Mouse (Mus musculus) cerebellum, postnatal 4 days (tissue): ENCODE results near the gene Dusp5.

ENCODE experiments used
- DNase-seq, 2 experiments: peaks; one replicate each; pipeline ENCODE4 v3.0.0; 2022; ENCODE audit warnings: low spot score in 2 of 2, mixed read lengths in 1 of 2

The Dusp5 gene

DNA sequence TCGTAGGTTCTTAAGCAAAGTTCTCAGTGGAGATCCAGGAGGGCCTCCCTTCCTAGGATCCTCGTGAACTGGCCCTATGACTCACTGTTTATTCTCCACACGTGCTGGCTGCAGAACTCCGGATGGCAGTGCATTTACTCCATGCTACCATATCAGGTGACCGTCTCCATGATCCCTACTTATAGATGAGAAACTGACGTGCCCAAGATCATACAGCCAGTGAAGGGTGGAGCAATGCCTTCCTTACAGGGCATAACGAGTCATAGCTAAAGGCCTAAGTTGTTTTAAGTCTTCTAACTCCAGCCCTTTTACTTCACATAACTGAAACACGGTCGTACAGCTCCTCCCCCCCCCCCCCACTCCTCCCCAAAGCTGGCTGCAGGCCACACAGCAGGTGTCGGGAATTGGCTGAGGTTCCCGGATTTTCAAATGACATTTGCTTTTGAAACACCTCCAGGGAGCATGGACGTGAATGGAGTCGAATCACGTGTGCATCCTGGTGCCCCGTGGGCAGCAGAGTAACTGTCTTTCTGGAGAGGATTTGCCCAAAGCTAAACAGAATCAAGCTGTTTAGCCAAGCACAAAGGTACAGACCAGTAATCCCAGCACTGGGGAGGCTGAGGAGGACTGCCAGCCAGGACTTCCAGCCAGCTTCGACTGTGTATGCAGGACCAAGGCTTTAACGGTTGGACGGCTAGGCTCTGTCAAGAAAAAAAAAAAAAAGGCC lies 11.4 kb upstream of the Dusp5 start:
- peak in 1 of 2 experiments; percentile 41 for DNase-seq

GRCm38 (mm10) chr19:53519549-53519948 lies 9.4 kb upstream of the Dusp5 start:
- DNase-seq, result no peak

DNA sequence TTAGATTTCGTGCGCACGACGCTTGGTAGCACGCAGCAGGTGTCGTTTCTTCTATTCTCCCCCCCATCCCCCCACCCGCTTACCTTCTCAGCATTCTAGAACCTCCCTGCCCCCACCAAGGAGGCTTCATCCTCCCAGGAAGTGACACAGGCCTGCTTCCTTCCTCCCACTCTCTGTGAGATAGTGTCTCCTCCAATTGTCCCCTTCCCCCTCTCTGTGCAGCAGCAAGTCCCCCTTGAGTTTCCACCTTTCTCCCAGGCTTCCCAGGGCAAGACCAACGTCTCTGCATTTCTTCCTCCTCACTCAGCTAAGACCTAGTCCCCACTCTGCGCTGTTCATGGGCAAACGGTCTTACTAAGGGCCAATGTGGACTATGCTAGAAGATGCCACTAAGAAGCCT lies 8.9 kb upstream of the Dusp5 start:
- no peak for DNase-seq

DNA sequence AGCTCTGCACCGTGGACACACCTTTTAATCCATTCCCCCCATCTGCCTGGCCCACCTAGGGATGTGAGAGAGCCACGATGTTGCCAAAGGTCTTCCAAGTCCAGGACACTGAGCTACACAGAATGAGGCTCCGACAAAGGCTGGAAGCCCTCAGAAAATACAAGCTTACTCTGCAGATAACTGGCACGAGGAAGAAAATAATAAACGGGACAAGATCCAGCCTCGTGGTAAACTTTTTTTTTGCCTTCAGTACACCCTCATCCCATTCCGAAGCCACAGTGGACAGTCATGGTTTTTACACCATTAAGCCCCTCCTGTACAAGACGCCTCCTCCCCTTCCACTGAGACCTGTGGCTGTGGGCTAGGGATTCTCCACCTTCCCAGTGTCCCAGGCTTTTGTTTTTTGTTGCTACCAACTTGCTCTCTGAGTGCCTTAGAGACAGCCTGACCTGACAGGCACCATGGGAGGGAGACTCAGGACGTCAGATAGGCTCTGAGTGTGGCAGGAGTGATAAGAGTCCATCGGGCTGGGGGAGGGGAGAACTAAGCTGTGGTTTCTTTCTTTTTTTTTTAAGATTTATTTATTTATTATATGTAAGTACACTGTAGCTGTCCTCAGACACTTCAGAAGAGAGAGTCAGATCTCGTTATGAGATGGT lies 7.6 kb upstream of the Dusp5 start:
- no peak for DNase-seq

GRCm38 (mm10) chr19:53527480-53527879 lies 1.4 kb upstream of the Dusp5 start:
- DNase-seq, result no peak

DNA sequence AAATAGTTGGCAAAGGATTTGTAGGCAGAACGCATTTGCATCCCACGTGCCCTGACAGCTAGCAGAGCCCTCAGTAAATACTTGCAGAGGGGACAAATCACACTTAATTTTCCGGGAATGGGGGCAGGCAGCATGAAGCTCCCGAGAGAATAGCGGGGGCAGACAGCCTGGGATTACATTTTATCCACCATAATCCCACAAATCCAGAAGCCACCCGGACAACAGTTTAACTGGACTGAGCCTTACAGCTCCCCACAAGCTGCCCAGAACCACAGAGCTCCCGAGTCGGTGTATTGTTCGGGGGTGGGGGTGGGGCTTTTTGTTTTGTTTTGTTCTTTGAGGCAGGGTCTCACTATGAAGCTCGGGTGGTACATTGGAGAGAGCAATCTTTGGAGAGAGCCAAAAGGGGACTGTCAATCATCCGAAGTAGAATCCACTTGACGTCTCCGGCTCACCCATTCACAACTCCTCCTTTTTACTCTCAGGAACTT lies 733 bp upstream of the Dusp5 start:
- no peak for DNase-seq

GRCm38 (mm10) chr19:53529455-53529704 lies 471 bp downstream of the Dusp5 start:
- no peak for DNase-seq

- no peak for DNase-seq
Measured at GRCm38 (mm10) chr19:53529705-53530562, 1.0 kb downstream of the Dusp5 start.

DNA sequence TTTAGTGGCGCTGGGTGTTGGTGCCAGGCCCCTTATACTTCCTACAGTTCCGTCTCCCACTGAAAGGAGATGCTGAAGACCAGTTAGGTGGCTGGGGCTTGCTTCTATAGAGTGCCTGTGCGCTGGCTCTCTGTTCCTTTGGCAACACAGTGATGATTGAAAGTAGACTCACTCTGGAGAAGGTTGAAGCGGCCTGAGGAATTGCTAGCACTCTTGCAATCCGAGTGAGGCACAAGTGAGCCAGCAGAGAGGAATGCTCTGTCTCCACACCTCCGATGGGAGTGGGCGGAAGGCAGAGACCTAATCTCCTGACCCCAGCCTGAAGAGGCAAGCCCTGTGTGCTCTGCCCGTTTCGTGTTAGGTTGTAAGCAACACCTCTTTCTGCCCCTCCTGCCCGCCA lies 2.5 kb downstream of the Dusp5 start:
- no peak for DNase-seq

- DNase-seq, result no peak
Measured at GRCm38 (mm10) chr19:53532021-53532420, 3.1 kb downstream of the Dusp5 start.

DNA sequence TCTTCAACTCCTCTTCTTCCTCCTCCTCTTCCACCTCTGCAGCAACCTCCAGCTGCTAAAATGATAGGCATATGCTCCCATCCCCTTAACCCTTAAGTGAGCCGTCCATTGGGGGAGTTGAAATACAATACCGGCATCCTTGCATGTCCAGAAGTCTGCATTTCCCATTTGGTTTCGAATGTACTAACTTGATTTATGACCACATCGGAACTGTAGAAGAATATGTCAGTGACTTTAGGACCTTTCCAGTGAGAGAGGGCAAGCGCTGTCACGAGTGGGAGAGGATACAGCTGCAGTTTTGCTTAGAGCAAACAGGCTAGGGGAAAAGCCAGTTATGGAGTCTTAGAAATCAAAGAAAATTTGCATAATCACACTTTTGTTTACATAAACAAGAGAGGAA lies 3.8 kb downstream of the Dusp5 start:
- DNase-seq, result no peak

GRCm38 (mm10) chr19:53533236-53533635 lies 4.3 kb downstream of the Dusp5 start:
- DNase-seq, result no peak

DNA sequence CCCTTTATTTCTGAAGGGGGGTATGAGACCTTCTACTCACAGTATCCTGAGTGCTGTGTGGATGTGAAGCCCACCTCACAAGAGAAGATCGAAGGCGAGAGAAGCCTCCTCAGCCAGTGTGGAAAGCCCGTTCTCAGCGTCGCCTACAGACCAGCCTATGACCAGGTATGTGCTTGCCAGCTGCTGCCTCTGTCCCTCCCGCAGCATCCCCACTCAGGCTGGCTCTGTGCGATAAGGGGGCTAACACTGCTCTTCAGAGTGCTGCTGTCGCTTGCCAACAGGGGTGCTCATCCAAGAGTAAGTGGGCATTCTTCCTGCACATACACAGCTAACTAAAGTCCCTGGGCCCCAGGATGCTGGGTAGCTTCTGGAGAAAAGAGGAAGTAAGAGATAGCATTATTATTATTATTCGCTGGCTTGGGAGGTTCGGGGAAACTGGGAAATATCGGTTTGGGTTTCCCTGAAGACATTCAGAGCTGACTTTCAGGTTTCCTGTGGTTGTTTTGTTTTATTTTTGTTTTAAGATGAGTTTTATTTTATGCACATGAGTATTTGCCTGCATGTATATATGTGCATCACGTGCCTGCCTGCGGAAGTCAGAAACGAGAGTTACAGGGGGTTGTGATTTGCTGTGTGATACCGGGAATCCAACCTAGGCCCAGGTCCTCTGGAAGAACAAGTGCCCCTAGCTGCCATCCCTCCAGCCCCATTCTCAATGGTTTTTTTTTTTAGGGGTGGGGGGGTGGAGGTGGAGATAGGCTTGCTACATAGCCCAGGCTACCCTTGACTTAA lies 5.1 kb downstream of the Dusp5 start:
- no peak for DNase-seq

DNA sequence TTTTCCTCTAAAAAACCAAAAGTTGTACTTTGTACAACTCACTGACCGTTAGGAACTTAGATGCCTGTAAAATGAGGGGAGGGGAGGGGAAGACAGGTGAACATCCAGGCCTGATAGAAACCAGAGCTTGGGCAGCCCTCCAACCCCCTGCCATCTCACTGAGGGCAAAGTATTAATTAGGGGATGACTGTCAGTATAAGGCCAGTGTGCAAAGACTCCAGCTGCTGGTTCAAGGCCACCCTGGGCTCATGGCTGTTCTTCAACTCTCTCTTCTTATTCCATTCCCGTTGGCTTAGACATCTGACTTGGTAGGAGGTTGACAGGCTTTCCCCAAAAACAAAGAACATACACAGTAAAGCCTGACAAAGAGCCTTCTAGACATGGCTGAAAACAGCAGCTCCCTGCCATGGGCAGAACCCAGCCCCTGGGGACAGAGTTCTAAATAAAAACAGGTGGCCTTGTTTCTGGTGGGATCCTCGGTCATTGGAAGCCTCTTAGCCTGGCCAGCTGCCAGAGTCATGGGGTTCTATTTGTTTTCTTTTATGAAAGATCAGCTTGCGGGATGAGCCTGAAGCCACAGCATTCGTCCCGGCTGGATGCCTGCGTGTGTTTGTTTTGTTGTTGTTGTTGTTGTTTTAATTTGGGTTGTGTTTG lies 6.0 kb downstream of the Dusp5 start:
- DNase-seq, result no peak

DNA sequence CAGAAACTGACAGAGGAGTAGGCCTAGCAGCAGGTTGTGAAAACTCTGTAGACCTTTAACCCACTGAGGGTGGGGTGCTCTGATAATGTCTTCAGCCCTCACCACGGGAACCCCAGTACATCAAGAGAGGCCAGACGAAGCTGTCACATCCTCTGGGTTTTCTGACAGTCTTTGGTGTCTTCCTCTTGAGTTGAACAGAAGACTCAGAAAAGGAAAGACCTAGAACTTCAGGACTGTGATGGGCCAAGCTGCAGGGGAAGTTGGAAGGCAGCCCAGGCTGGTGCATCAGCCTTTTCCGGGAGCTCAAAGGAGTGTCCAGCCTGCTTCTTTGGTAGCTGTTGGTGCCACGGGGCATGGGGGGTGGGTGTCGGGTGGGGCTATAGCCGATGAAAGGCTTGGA lies 6.5 kb downstream of the Dusp5 start:
- no peak for DNase-seq

GRCm38 (mm10) chr19:53536251-53536650 lies 7.3 kb downstream of the Dusp5 start:
- no peak for DNase-seq

GRCm38 (mm10) chr19:53536731-53537666 lies 8.1 kb downstream of the Dusp5 start:
- no peak for DNase-seq

DNA sequence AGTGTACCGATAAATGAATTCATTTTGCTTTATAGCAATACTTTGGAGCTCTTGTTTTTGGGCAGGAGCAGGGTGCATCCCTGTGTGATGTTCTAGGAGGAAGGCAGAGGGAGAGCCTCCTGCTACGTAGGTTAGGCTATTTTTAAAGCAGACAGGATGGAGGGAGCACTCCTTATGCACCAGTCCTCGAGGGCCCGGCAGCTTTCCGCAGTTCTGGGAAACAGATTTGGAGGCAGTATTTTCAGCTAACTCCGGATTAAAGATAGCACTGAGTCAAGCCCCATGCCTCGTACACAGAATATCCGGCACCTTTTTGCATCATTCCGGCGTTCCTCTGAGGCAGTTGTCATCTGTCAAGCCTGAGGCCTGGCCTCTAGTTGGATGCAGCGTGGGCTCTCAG lies 9.1 kb downstream of the Dusp5 start:
- DNase-seq, result no peak

DNA sequence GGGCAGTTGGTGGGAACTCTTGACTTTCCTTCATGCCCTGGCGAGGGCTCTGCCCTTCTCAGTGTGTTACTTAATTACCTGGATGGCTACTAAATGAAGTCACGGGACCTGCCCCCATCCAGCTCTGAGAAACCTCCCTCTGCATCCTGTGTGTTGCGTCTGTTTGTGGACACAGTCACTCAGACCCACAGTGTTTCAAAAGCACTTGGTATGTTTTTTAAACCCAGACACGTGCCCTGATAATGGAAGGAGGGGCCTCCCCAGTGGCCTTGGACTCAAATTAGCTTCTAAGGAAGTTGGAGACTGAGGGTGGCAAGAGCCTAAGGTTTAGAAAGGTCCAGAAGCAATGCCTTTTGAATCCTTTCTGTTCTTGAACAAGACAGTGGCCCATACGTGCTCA lies 9.9 kb downstream of the Dusp5 start:
- no peak for DNase-seq

DNA sequence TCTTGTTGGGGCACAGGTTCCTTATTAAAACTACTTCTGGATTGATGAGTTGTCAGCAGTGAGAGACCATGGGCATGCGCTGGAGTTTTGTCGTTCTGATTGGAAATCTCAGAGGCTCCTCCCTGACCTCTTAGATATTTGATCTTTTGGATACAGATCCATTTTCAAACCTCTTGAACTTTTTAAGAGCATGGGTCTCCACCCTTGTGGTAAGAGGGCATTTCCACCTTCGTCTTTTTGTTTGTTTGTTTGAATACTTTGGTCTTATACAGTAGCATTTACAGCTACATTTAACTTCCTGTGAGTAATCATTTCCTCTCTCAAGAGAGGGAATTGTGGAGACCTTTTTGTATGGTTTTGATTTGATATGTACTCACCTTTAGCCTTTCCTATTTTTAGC lies 10.4 kb downstream of the Dusp5 start:
- no peak for DNase-seq
